Mouse (Mus musculus): ENCODE data around the gene Invs.

Invs gene

DNA sequence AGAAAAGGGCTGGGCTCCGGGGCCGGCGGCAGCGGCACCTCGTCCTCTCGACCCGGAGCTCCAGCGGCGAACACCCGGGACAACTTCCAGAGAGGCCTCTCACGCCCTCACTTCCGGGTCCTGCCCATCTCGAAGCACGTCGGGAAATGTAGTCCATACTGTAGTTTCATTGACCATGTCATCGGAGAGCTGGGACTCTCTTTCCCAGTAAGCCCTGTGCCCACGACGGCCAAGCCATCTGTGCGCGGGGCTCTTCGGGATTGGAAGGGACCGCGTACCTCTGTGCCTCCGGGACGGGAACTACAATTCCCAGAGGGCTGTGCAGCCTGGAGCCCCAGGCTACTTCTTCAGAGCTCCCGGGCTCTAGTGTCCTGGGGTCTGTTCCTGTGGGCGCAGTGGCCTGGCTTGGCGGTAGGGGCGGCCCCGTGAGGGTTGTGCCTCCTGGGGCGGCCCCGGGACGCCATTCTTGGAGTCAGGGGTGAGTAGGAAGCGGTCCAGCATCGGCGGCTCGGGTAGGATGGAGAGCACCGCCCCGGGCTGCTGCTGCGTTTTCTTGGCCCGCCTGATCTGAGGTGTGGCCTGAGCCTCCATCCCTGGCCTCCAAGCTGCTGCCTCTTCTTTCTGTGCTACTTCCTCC lies at the start of gene Invs, which contains the start of gene Erp44:
TSS of gene Invs (plus strand) at position 263 of the 637 bp plus-strand sequence.
TSS of gene Erp44 (minus strand) at position 61 of the 637 bp plus-strand sequence.
- peak; percentile 98 for DNase-seq

DNA sequence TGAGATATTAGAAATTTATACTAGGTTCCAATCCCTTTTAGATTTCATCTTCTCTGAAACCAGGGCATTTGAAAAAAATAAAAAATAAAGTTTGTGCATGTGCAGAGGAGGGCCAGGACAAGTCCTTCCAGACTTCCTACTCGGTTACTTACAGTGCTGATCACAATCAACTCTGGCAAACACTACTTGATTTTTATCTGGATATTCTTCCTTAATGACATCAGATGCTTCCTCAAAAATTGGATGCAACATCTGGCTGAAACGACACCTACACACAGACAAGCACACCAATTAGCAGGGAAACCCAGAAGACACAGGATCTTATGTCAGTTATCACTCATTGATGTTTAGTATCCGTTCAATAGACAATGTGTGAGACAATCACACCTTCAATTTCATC lies 42.8 kb upstream of the Invs start:
- DNase-seq, result no peak

DNA sequence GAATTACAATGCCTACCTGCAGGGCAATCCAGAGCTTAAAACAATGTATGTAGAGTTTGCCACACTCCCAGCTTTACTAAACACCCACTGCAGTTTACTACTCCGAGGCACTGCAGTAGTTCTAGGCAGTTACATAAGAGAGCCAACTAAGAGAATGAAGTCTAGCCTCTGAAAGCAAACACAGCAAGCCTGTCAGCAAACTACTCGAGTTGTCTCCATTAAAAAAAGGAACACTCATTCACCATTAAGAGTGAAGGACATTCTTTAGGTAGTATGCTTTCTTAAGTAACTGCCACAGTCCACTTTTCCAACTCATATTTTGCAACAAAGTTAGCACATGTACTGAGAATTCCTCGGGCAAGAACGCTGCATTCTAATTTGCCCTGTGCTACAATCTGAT lies 40.5 kb upstream of the Invs start:
- DNase-seq, result peak; percentile 24

DNA sequence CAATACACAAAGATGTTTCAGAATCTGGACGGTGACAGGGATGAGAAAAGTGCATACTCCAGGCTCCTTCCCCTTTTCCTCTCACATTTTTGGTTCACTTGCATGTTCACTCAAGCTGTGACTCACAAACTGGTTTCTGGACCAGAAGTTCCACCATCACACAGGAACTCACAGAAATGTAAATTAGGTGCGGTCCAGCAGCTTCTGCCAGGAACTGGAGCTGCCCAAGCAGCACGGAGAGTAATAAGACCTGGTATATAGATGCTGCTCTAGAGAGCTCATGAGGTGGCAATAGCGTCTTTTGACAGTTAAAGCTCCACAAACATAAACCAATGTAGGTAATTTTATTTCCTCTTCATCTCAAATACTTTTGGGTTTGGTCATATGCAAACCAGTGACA lies 37.1 kb upstream of the Invs start:
- DNase-seq, result no peak

DNA sequence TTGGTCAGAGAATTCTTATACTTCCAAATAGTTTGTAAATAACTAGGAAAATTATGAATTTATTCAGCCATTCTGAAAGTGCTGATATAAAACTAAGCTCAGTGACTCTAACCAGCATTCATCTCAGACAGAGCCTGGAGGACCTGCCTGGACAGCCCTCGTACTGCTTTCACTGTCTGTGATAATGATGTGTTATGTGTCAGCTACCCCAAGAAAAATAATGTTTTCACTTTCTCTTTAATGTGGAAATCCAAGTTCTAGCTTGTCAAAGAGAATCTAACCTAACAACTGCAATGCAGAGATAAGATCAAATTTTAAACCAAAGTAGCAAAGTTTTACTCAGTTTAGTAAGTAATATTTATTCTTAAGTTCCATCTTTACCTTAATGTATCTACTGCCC lies 35.8 kb upstream of the Invs start:
- no peak for DNase-seq

DNA sequence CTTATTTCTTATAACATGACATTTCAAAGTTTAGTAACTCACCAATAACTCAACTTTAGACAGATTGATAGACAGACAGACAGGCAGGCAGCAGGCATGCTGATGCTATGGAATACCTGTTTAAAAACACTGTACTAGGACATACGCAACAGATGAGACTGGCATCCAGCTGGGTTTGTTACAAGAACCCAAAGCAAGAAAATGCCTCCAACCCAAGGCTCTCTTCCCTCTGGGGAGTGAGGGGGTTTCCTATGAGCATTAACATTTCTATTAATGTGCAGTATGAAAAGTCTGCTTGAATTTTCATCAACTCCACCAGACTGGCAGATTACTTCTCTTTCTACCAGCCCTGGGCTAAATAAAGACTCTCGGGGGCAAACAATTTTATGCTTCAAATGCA lies 35.3 kb upstream of the Invs start:
- no peak for DNase-seq

DNA sequence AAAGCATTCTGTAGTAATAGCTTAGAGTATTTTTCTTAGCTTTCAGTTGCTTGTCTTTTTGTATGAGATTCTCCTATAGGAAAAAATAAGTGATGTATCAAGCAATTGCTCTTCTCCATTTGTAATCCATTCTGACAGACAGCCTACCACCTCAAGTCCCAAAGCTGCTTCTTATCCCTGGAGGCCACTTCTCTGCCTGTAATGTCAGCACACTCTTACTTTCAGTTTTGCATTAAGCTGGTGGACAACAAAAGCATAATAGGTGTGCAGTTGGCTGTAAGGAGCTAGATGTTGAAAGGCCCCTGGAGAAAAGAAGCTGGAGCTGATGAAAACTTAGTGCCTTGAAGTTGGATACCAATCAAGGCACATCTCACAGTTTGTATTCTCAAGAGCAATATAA lies 26.3 kb upstream of the Invs start:
- no peak for DNase-seq

DNA sequence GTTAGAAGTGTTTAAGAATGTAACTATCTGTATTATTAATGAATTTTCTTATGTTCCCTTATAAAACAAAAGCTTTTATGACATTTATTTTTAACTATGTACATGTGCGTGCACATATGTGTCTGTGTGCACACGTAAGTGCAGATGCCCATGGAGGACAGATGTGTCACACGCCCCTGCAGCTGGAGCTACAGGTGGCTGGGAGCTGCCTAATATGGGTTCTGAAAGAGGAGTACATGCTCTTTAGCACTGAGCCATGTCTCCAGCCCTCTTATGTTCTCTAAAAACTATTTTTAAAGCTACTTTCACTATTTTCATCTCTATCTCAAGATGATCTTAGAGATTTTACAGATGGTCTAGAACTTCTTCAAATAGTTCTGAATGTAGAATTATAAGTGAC lies 21.5 kb upstream of the Invs start:
- no peak for DNase-seq

DNA sequence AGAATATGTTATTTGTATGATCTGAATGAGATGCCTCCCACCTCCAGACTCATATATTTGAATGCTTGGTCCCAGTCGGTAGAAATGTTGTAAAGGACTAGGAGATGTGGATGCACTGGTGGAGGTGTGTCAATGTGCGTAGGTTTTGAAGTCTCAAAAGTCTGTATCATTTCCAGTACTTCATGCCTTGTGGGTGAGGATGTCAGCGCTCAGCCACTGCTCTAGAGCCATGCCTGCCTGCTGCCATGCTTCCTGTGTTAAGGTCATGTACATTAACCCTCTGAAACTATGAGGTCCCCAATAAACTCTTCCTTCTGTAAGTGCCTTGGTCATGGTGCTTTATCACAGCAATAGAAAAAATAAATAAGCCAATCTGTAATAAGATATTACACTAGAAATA lies 11.9 kb upstream of the Invs start:
- no peak for DNase-seq

DNA sequence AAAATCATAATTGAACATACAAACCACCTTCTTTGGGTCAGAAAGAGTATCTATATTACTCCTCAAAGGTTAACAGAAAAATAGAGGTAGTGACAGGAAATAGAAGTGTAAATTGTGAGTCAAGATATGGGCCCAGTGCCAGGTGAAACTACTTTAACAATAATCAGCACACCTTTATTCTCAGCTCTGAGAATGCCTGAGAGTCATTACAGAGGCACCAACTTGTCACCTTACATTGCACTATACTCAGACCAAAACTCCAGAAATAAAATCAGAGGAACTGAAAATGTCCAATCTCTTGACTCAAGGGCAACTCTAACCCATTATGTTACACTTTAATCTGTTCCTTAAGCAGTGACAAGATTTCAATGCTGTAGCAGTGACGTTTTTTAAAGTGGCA lies 11.4 kb upstream of the Invs start:
- DNase-seq, result no peak

DNA sequence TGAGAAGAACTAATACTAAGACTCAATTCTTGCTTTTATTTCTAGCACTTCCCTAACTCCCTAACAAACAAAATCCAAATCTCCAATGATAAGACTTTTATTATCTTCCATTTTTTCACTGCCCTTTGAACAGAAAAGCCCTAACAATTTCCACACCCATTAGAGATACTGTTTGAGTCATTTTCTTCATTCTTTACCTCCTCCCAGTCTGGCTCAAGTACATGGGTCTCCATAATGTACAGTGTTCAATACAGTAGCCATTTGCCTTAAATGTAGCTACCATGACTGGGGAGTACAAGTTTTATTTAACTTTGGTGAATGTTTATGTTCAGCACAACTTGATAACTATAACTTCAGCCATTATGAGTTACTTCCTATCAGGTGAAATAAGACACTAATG lies 9.0 kb upstream of the Invs start:
- no peak for DNase-seq

DNA sequence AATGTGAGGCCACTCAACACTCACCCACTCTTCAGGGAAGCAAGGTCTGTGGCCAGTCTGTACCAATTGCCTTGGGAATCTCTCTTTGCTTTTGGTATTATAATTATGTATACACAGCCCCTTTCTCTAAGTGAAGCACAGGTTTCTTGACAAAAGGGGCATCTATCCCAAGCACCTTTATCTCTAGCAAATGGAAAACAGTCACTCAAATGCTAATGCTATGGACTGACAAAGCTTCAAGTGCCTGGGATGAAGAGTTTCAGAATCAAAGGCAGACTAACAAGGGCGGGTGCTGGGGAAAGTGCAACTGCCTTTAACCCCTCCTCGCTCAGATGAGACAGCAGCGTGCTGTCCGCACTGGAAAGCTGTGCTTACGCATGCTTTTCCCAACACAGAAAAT lies 7.7 kb upstream of the Invs start:
- no peak for DNase-seq

DNA sequence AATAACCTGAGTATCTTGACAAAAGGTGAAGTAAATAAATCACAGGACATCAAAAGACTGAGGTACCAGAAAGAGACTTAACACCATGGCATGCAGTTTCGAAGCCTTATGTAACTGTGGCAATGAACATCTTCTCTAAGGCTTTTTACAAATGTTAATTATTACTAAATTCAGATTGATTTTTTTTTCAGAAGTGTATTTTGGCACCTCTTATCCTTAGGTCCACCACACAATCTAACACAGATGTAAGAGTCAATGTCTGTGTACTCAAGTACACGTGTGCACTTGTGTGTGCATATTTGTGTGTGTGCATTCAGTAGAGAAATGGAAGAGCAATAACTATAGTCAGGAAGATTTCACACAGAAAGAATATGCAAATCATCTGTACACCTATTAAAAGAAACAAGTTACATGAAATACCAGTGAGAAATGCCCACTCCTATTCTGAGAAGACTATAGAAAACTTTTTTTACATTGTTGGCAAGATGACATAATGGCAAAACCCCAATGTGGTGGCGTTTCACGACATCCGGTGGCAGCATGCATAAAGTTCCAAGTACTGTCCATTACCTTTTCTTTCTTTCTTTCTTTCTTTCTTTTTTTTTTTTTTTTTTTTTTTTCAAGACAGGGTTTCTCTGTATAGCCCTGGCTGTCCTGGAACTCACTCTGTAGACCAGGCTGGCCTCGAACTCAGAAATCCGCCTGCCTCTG lies 6.3 kb upstream of the Invs start:
- DNase-seq, result no peak

DNA sequence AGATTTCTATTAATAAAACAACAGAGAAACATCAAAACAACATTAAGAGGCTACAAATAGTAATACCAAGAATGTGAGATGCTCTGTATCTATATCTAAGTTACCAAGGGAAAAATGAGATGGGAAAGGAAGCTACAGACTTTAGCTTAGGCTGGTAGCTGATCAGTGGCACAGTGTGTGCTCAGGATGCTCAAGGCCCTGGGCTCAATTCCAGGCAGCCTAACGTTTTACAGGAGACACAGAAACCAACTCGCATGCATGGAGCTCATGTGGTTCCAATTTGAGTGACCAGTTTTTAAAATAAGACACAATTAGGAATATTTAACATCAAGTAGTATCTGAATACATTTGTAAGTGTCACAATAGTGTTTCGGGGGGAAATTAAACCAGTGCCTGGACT lies 3.8 kb upstream of the Invs start:
- no peak for DNase-seq

DNA sequence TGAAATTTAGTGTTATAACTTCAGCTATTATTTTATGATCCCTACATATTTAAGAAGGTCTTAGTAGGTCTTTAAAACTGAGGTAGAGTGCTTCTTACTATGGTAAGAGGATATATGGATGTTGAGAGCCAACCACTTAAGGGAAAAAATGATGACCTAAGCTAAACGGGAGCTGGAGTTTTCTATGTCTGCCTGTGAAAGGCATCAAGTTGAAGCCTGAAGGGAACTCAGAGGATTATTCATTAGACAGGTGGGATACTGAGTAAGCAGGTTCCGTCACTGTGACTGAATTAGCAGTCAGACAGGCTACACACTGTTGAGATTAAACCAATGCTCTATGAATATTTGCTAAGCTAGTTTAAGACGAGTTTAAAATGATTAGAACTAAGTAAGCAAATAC lies 2.5 kb upstream of the Invs start:
- no peak for DNase-seq

DNA sequence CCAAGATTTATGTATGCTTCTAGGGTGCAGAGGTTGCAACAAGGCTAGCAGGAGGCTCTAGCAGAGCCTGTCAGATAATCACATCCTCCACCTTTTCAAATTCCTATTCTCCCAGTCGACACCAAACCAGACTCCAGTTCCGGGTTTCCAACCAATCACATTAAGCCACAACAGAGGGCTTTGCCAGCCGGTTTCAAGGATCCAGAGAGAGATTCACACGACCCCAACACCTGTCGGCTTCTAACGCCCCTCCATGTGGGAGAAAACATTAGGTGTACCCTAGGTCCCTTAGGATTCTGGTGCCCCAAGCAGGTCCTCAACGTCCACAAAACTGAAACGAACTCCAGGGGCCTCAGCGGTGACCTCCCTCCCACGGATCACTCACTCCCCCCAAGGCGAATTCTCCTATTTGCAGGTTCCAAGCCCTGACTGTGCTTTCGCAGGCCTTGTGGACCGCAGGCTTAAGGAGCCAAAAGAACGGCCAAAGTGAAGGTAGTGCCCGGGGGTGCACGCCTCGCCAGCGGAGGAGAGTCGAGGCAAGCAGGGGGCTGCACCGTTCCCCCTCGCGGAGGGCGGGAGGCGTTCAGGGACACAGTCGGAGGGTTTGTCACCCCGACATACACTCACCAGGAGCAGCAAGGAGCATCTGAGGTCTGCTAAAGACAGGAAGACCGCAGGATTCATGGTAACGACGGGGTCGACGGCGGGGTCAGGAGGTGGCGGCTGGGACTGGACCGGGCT lies 633 bp upstream of the Invs start:
- peak; percentile 8 for DNase-seq

DNA sequence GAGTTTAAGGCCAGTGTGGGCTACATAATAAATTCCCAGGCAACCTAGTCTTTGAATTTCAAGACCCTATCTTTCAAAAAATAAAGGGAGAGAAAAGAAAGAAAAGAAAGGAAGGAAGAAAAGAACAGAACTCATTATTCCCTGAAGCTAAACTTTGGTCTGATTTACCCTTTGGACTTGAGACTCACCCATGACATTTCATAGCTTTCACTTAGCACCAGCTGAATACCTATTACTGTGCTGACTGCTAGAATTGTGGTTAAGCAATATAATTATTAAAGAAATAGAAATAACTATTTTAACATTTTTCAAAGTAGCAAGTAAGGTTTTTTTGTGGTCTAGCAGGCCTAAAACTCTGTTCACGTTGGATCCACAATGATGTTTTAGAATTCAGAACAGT lies 1.6 kb downstream of the Invs start:
- DNase-seq, result no peak

DNA sequence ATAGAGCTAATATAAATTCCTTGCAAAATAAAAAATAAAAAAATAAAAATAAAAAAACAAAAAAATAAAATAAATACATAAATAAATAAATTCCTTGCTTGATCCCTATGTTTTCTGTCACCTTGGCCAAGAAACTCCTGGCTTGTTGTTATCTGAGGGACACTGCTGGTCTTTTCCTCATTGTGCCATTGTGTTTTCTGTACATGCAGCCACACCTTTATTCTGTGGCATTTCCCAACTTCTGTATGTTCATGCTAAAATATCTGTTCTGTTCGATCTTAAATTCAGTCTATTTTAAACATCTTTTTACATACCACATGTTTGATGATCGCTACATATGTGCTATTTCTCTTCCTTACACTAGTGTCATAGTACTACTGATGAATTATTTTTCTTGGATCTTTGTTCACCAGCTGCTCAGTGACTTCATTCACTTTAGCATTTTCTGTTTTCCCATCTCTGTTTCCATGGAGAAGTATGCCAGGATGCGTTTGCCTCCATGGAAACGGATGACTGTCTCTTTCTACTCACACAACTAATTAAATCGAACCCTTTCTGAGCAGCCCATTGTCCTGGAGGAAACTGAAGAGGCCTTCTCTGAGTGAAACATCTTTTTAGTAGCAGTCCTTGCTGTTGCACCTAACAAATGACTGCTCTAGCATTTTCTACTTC lies 7.7 kb downstream of the Invs start:
- peak; percentile 15 for DNase-seq

DNA sequence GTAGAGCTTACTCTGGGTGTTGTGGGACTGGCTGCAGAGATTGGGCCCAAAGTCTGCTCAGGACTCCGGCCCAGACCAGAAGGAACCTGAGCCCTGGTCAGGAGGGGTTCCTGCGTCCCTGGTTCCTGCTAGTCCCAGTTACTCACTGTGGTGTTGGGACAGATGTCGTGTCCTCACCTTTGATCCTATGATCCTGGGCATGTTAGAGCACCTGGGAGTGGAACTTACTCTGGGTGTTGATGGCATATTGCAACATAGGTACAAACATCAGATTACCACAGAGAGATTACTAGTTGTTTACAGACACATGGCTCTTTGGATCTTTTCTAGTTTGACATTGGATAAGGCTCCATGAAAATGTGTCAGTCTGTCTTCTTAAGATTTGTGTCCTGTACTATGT lies 35.3 kb downstream of the Invs start:
- no peak for DNase-seq

DNA sequence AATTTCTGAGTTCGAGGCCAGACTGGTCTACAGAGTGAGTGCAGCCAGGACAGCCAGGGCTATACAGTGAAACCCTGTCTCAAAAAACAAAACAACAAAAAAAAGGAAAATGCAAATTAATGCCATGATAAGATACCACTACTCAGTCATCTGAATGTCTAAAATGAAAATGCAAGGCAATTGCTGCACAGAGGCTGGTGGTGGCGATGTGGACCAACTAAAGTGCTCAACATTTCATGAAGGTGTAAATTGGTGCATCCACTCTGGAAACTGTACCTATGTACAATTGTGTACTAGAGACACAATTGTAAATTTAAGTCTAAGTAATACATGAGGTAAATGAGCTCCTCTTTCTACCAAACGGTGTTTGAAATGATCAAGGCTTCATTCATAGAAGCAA lies 36.5 kb downstream of the Invs start:
- DNase-seq, result no peak

DNA sequence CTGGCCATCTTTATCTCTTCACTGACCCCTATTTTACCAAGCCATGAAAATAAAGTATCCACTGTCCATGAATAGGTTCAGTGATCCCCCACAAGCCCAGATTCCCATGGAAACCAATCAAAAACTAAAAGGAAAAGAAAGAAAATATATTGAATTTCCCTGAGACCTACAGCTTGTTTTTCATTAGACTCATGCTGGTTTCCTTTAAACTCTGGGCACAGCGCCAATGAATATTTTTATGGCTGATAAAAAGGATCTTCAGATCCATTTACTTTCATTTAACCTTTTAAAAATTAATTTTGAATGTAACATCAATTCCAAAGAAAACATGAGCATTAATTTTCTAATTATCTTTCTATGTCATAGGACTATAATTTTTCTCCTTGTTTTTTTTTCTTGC lies 41.7 kb downstream of the Invs start:
- DNase-seq, result no peak

DNA sequence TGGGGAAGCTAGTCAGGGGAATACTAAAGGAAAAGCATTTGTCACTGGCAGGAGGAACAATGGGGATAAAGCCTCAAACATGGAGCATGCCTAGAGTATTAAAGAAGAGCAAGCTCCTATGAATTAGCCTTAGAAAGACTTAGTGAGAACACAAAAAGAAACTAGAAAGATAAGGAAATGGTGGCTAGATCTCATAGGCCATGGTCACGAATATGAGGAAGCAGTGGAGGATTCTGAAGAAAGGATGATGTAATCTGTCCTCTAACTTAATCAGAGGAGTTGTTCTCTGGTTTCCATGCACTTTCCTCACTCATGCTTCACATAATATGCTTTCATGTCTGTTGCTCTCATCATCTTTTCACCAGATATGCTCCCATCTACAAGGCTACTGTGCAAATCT lies 42.5 kb downstream of the Invs start:
- no peak for DNase-seq

DNA sequence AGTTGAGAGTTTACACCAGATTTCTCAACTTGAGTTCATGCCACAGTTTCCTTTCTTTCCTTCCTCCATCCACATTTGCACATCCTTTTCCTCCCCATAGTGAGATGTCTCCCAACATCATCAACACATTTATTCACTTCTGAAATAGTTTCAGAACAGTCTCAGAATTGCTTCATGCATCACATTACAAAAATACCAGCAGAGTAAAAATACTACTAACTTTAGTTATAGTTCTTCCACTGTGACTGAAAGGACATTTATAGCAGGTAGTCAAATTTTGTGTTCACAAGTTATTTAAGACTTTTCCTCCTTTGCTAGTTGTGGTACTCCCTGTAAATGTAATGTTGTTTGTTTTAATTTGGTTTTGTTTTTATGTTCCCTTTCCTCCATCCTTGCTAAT lies 47.6 kb downstream of the Invs start:
- DNase-seq, result no peak

DNA sequence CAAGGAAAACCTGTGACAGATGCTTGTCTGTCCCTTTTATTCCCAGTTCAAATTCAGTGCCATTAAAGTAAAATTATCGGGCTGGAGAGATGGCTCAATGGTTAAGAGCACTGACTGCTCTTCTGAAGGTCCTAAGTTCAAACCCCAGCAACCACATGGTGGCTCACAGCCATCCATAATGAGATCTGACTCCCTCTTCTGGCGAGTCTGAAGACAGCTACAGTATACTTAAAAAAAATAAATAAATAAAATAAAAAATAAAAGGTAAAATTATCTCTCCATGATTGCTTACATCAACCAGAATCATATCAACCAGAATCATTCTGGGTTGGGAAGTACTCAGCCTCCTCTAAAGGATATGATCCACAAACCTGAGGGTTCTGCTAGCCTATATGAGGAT lies 48.5 kb downstream of the Invs start:
- DNase-seq, result no peak
